Mouse (Mus musculus): Measurements from ENCODE around the gene 9130019O22Rik. TPM values are rescaled to one million over a fixed set of nuclear protein-coding genes. Genes with fewer than 3 reads are reported as not detected.
"Not testable (repeated sequence)": the region's sequence is repeated elsewhere in the genome, so short reads cannot be mapped to it uniquely, and the experiment has no call there.

Gene 9130019O22Rik
- polyA plus RNA-seq, 1 experiment, result 0.07 TPM

GRCm38 (mm10) chr7:127402980-127403379, 16.0 kb upstream of the 9130019O22Rik start:
- H3K27me3 ChIP-seq (replicated peaks), result peaks cover 3% of the 10 kb centered on the region
- H3K9me3 ChIP-seq, result no peaks in the 10 kb centered on the region
- TF ChIP-seq FLI1 (IDR thresholded peaks at IDR 0.05; ENCODE audit: low read length) (no peak), GATA1 (IDR thresholded peaks at IDR 0.05; ENCODE audit: borderline replicate concordance, low read length) (no peak)
- H3K4me3 ChIP-seq (replicated peaks), result no peak overlapping the region
- peaks cover 16% of the 10 kb centered on the region for H3K4me1 ChIP-seq
- peaks cover 3% of the 10 kb centered on the region for H3K36me3 ChIP-seq (replicated peaks; ENCODE audit: low read length)

- H3K36me3 ChIP-seq (replicated peaks; ENCODE audit: low read length), result peaks cover 3% of the 10 kb centered on the region
- TF ChIP-seq FLI1 (IDR thresholded peaks at IDR 0.05; ENCODE audit: low read length) (no peak), GATA1 (IDR thresholded peaks at IDR 0.05; ENCODE audit: borderline replicate concordance, low read length) (no peak)
- H3K27me3 ChIP-seq (replicated peaks), result peaks cover 3% of the 10 kb centered on the region
- peaks cover 5% of the 10 kb centered on the region; the same call in 1 of the 2 replicates for H3K4me1 ChIP-seq
- no peaks in the 10 kb centered on the region for H3K9me3 ChIP-seq
- no peak overlapping the region for H3K4me3 ChIP-seq (replicated peaks)
These were observed 13.4 kb upstream of the 9130019O22Rik start for GRCm38 (mm10) chr7:127400355-127400754.

DNA sequence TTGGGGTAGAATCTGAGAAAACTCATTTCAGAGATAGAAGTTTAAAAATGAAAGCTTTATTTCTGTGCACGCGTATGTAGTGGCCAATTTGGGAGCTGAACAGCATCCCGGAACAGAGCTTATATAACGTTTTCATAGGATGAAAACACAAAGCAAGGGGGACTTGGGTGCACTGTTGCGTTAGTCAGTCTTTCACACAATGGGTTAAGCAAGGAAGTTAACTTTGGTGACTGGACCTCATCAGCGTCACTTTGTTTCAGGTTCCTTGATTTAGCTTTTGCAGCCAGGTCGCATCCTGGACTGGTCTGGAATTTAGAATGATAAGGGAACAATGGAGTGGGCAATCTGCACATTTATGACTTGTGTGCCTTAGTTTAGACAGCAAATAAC, 7.0 kb upstream of the 9130019O22Rik start:
- no peaks in the 10 kb centered on the region for H3K9me3 ChIP-seq
- H3K4me1 ChIP-seq, result peaks cover 31% of the 10 kb centered on the region
- peaks cover 15% of the 10 kb centered on the region for H3K36me3 ChIP-seq (replicated peaks; ENCODE audit: low read length)
- H3K27me3 ChIP-seq (replicated peaks), result no peaks in the 10 kb centered on the region
- TF ChIP-seq FLI1 (IDR thresholded peaks at IDR 0.05; ENCODE audit: low read length) (no peak), GATA1 (IDR thresholded peaks at IDR 0.05; ENCODE audit: borderline replicate concordance, low read length) (no peak)
- peak overlapping the region; percentile 97 for H3K4me3 ChIP-seq (replicated peaks)

GRCm38 (mm10) chr7:127393157-127393943, 6.4 kb upstream of the 9130019O22Rik start, which contains the start of gene E430018J23Rik:
E430018J23Rik (minus strand) TSS chr7:127393629.
- Histone ChIP-seq H3K36me3 (replicated peaks; ENCODE audit: low read length) (peaks cover 15% of the 10 kb centered on the region), H3K4me3 (replicated peaks) (peak within 1 kb of the TSS; percentile 97), H3K9me3 (no peaks in the 10 kb centered on the region), H3K4me1 (peaks cover 33% of the 10 kb centered on the region), H3K27me3 (replicated peaks) (no peaks in the 10 kb centered on the region)
- TF ChIP-seq GATA1 (IDR thresholded peaks at IDR 0.05; ENCODE audit: borderline replicate concordance, low read length), result no peak
- TF ChIP-seq FLI1 (IDR thresholded peaks at IDR 0.05; ENCODE audit: low read length), result no peak

DNA sequence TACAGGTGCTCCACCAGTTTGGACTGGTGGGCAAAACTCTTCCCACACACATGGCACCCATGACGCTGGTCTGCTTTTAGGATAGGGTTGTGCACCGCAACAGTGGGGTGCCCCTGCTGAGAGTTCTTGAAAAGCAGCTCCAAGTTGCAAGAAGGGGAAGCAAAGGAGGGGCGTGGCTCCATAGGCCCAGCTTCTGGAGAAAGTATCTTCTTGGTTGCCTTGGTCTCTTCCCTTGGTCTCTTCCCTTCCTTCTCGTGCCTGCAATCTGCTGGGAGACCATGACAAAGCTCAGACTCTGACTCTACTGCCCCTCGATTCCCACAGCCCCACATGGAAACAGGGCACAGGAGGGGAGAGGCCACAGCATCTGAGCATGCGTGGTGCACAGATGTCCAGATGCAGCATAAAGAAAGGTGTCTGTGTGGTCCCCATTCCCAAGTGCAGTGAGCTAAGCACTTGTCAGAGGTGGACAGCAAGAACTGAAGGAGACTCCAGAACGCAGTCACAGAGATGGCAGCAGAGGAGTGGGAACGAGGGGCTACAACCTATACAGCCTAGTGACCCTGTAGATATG, 5.4 kb upstream of the 9130019O22Rik start:
- Histone ChIP-seq H3K9me3 (no peaks in the 10 kb centered on the region), H3K4me3 (replicated peaks) (peak overlapping the region; percentile 90), H3K27me3 (replicated peaks) (no peaks in the 10 kb centered on the region), H3K4me1 (peaks cover 37% of the 10 kb centered on the region), H3K36me3 (replicated peaks; ENCODE audit: low read length) (peaks cover 15% of the 10 kb centered on the region)
- TF ChIP-seq GATA1 (IDR thresholded peaks at IDR 0.05; ENCODE audit: borderline replicate concordance, low read length) (no peak), FLI1 (IDR thresholded peaks at IDR 0.05; ENCODE audit: low read length) (no peak)

DNA sequence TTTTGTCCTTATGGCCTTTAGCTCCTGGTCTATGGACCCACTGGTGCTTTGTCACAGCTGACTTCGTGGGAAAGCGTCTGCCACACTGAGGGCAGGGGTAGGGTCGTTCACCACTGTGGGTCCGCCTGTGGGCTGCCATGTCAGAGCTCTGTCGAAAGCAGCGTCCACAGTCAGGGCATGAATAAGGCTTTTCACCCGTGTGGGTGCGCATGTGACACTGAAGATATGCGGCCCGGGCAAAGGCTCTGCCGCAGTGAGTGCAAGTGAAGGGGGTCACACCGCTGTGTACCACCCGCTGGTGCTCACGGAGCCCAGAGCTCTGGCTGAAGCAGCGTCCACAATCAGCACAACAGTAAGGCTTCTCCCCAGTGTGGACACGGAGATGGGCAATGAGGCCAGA, 4.6 kb upstream of the 9130019O22Rik start:
- no peak for TF ChIP-seq GATA1 (IDR thresholded peaks at IDR 0.05; ENCODE audit: borderline replicate concordance, low read length)
- no peak for TF ChIP-seq FLI1 (IDR thresholded peaks at IDR 0.05; ENCODE audit: low read length)
- Histone ChIP-seq H3K9me3 (no peaks in the 10 kb centered on the region), H3K27me3 (replicated peaks) (no peaks in the 10 kb centered on the region), H3K4me1 (peaks cover 41% of the 10 kb centered on the region), H3K36me3 (replicated peaks; ENCODE audit: low read length) (peaks cover 15% of the 10 kb centered on the region), H3K4me3 (replicated peaks) (no peak overlapping the region)

GRCm38 (mm10) chr7:127390306-127390705, 3.3 kb upstream of the 9130019O22Rik start:
- Histone ChIP-seq H3K9me3 (no peaks in the 10 kb centered on the region), H3K27me3 (replicated peaks) (no peaks in the 10 kb centered on the region), H3K4me3 (replicated peaks) (no peak overlapping the region), H3K36me3 (replicated peaks; ENCODE audit: low read length) (peaks cover 18% of the 10 kb centered on the region), H3K4me1 (peaks cover 43% of the 10 kb centered on the region)
- TF ChIP-seq FLI1 (IDR thresholded peaks at IDR 0.05; ENCODE audit: low read length), result no peak

- peaks cover 36% of the 10 kb centered on the region for H3K4me1 ChIP-seq
- peaks cover 31% of the 10 kb centered on the region for H3K36me3 ChIP-seq (replicated peaks; ENCODE audit: low read length)
- not testable (repeated sequence) for H3K4me3 ChIP-seq (replicated peaks); H3K9me3 ChIP-seq; H3K27me3 ChIP-seq (replicated peaks)
These were observed 1.2 kb upstream of the 9130019O22Rik start for GRCm38 (mm10) chr7:127388201-127388600.

- H3K4me3 ChIP-seq (replicated peaks); H3K27me3 ChIP-seq (replicated peaks): not testable (repeated sequence)
- H3K4me1 ChIP-seq, result peaks cover 18% of the 10 kb centered on the region
- peaks cover 20% of the 10 kb centered on the region for H3K36me3 ChIP-seq (replicated peaks; ENCODE audit: low read length)
- peaks cover 11% of the 10 kb centered on the region for H3K9me3 ChIP-seq
These were observed 1.4 kb downstream of the 9130019O22Rik start for GRCm38 (mm10) chr7:127385560-127385959.

GRCm38 (mm10) chr7:127378310-127378921, 8.6 kb downstream of the 9130019O22Rik start:
- TF ChIP-seq FLI1 (IDR thresholded peaks at IDR 0.05; ENCODE audit: low read length) (no peak), GATA1 (IDR thresholded peaks at IDR 0.05; ENCODE audit: borderline replicate concordance, low read length) (no peak)
- H3K4me1 ChIP-seq, result peaks cover 28% of the 10 kb centered on the region
- H3K4me3 ChIP-seq (replicated peaks), result no peak overlapping the region
- peaks cover 4% of the 10 kb centered on the region for H3K9me3 ChIP-seq
- H3K36me3 ChIP-seq (replicated peaks; ENCODE audit: low read length), result peaks cover 14% of the 10 kb centered on the region
- no peaks in the 10 kb centered on the region for H3K27me3 ChIP-seq (replicated peaks)

GRCm38 (mm10) chr7:127375271-127376245, 11.4 kb downstream of the 9130019O22Rik start, which contains the start of gene Zfp747:
Zfp747 (minus strand) TSS chr7:127376050.
- Histone ChIP-seq H3K4me3 (replicated peaks) (peak within 1 kb of the TSS; percentile 95), H3K4me1 (peaks cover 44% of the 10 kb centered on the region)
- not testable (repeated sequence) for H3K36me3 ChIP-seq (replicated peaks; ENCODE audit: low read length)

DNA sequence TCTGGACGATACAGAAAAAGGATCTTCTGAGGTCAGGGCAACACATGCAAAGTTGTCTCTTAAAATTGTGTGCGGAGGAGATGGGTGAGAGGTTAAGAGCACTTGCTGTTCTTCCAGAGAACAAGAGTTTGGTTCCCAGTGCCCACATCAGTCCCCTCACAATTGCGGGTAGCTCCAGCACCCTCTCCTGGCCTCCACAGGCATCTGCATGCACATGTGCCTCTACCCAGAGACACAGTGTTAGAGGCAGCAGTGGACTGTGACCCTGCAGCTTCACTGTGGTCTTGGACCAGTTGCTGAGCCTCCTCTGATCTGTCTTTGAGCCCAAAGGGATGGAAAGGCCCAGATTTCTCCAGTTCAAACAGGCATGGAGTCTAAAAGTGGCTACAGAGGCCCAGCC, 15.1 kb downstream of the 9130019O22Rik start:
- not testable (repeated sequence) for H3K9me3 ChIP-seq; H3K36me3 ChIP-seq (replicated peaks; ENCODE audit: low read length); H3K4me3 ChIP-seq (replicated peaks); H3K27me3 ChIP-seq (replicated peaks)
- peaks cover 30% of the 10 kb centered on the region for H3K4me1 ChIP-seq

More at GRCm38 (mm10) chr7:127375271-127376245, 11.4 kb downstream of the 9130019O22Rik start, which contains the start of gene Zfp747:
- H3K9me3 ChIP-seq; H3K27me3 ChIP-seq (replicated peaks): not testable (repeated sequence)

Data from megakaryocyte, embryonic 14.5 days (primary cell).